Mouse (Mus musculus): ENCODE measurements around the gene Ankrd37. TPM values are rescaled to one million over a fixed set of nuclear protein-coding genes. Genes with fewer than 3 reads are reported as not detected.

Gene Ankrd37
- polyA plus RNA-seq, 1 experiment from 2014 or later: 5.7 TPM

DNA sequence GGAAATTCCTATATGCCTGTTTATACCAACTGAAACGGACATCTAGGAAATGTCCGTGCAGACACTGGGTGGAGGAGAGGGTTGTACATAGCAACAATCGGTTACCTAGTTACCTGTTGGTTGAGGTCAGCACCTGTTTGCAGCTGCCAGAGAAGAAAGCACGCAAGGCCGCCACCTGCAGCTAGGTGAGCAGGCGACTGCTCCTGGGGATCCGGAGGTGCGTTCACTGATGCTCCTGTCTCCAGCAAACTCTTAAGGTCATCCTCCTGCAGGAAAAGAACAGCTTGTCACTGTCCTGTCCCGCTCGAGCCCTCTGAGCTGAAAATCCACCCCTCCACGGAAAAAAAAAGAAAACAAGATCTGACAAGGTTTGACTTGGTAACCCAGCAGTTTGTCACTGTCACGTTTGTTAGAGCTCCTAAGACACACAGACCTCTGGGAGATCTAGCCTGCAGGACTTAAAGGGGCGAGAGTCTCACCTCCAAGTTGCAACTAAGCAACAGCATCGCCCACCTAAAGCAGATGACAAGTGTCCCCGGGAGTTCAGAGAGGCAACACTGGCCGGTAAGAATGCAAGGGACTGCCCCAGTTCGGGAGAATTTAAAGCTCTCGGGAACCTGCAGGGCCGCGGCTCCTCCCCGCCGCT is 6.2 kb downstream of the Ankrd37 start, which contains the start of gene Lrp2bp:
Gene Lrp2bp, plus strand, starts transcription at position 166 of the 646 bp plus-strand sequence.
- 5% methylated on average over 22 of the region's 22 CpGs for WGBS (ENCODE audit: insufficient replicate concordance)
- H3K9ac ChIP-seq: peak within 1 kb of the TSS; percentile 71
- peak within 1 kb of the TSS; percentile 92 for H3K4me2 ChIP-seq
- peak within 1 kb of the TSS; percentile 69 for H3K4me3 ChIP-seq (replicated peaks)
- H3K36me3 ChIP-seq (replicated peaks): peaks cover 24% of the 10 kb centered on the region
- peaks cover 14% of the 10 kb centered on the region for H3K4me1 ChIP-seq (replicated peaks)
- H3K27me3 ChIP-seq: no peaks in the 10 kb centered on the region
- ATAC-seq (ENCODE audit: insufficient read depth): no peak
- no peaks in the 10 kb centered on the region for H3K9me3 ChIP-seq (replicated peaks)
- peak within 1 kb of the TSS; percentile 86 for H3K27ac ChIP-seq (replicated peaks)

DNA sequence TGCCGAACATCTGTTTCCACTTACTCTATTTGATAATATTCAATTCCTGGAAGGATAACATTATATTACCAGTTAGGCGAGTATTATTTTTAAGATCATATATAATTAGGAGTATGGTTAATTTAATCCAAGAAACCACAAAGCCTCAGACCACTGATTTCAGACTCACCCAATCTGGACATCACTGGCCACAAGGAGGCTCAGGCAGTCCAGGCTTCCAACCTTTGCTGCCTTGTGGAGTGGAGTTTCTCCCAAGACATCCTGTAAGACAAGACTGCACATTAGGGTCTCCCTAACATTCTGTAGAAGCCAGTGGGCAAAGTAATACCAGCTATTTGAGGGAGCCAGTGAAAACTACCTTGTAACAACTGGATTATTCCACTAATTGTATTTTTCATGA is 7.3 kb downstream of the Ankrd37 start:
- H3K4me3 ChIP-seq (replicated peaks): no peak overlapping the region
- 64% methylated on average over 2 of the region's 2 CpGs for WGBS (ENCODE audit: insufficient replicate concordance)
- H3K4me2 ChIP-seq: no peak overlapping the region; the same call in 1 of the 2 replicates
- no peak overlapping the region for H3K27ac ChIP-seq (replicated peaks)
- H3K9me3 ChIP-seq (replicated peaks): no peaks in the 10 kb centered on the region
- H3K9ac ChIP-seq: no peak overlapping the region
- H3K36me3 ChIP-seq (replicated peaks): peaks cover 30% of the 10 kb centered on the region
- H3K27me3 ChIP-seq: no peaks in the 10 kb centered on the region
- no peak for ATAC-seq (ENCODE audit: insufficient read depth)
- peaks cover 14% of the 10 kb centered on the region for H3K4me1 ChIP-seq (replicated peaks)

DNA sequence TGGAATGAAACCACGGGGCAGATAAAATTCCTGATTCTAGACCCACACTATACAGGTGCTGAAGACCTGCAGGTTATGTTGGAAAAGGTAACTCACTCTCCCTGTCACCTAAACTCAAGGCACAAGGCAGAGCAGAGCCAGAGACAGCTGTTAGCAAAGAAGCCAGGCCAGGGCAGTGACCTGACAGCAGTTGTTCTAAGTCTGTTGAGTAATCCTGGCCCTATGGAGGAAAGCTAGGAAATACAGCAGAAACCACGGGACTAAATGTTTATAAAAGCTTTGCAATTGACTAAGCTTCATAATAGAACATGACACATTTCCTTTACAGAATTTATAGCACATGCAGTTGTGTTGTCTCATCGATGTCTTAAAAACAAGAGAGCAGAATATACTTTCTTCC is 9.9 kb downstream of the Ankrd37 start:
- H3K27ac ChIP-seq (replicated peaks): no peak overlapping the region
- H3K27me3 ChIP-seq: no peaks in the 10 kb centered on the region
- H3K4me2 ChIP-seq: no peak overlapping the region
- peaks cover 13% of the 10 kb centered on the region for H3K4me1 ChIP-seq (replicated peaks)
- H3K4me3 ChIP-seq (replicated peaks): no peak overlapping the region
- no peak for ATAC-seq (ENCODE audit: insufficient read depth)
- H3K36me3 ChIP-seq (replicated peaks): peaks cover 30% of the 10 kb centered on the region
- no peaks in the 10 kb centered on the region for H3K9me3 ChIP-seq (replicated peaks)
- WGBS (ENCODE audit: insufficient replicate concordance): 79% methylated on average over 3 of the region's 3 CpGs
- no peak overlapping the region for H3K9ac ChIP-seq

DNA sequence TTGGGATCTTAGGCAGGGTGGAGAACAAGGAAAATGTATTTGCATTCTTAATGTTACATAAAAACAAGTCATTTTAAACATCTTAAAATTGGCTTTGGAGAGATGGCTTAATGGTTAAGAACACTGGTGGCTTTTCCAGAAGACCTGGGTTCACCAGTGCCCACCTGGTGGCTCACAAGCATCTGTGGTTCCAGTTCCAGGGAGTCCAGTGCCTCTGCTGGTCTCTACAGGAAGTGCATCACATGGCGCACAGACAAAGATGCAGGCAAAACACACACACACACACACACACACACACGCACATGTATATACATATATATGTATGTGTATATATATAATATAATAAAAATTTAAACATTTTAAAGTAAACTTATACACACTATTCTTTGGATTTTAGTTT is 11.4 kb downstream of the Ankrd37 start:
- H3K27me3 ChIP-seq: no peaks in the 10 kb centered on the region
- peaks cover 2% of the 10 kb centered on the region for H3K4me1 ChIP-seq (replicated peaks)
- no peak for ATAC-seq (ENCODE audit: insufficient read depth)
- no peak overlapping the region for H3K27ac ChIP-seq (replicated peaks)
- WGBS (ENCODE audit: insufficient replicate concordance): 85% methylated on average over 2 of the region's 2 CpGs
- no peak overlapping the region for H3K4me3 ChIP-seq (replicated peaks)
- no peak overlapping the region for H3K4me2 ChIP-seq
- H3K9ac ChIP-seq: no peak overlapping the region
- no peaks in the 10 kb centered on the region for H3K9me3 ChIP-seq (replicated peaks)
- H3K36me3 ChIP-seq (replicated peaks): peaks cover 35% of the 10 kb centered on the region

DNA sequence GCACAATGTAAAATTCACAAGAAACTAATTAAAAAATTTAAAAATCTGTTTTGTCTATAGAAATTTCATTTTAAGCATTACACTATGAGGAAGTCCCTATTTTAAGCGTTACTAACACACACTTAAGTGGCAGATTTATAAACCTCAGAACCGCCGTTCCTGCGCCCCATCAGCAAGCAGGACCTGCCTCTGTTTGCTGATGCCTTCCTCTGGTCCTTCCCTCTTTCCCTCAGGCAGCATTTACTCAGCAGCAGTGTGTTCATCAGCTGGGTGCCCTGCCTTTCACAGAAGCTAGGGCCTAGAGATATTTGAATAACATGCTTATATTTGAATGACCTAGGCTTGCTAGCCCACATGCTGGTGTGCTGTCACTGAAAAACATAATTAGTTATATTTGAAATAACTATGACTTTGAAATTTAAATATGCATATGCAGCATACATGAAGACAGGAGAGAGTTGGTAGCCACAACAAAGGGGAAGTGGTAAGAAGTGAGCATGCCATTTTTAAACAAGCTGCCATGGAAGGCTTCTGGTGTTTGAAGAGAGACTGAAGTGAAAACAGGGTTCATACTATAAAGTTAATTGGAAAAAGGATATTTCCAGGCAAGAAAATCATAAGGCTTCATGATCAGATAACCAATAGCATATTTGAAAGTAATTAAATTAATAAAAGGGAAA is 14.7 kb downstream of the Ankrd37 start:
- H3K4me2 ChIP-seq: no peak overlapping the region
- H3K36me3 ChIP-seq (replicated peaks): peaks cover 26% of the 10 kb centered on the region
- peaks cover 2% of the 10 kb centered on the region; the same call in 1 of the 2 replicates for H3K4me1 ChIP-seq (replicated peaks)
- WGBS (ENCODE audit: insufficient replicate concordance): 68% methylated on average over 4 of the region's 4 CpGs
- no peak overlapping the region for H3K4me3 ChIP-seq (replicated peaks)
- no peaks in the 10 kb centered on the region for H3K9me3 ChIP-seq (replicated peaks)
- H3K27me3 ChIP-seq: no peaks in the 10 kb centered on the region
- no peak overlapping the region for H3K9ac ChIP-seq
- ATAC-seq (ENCODE audit: insufficient read depth): no peak
- H3K27ac ChIP-seq (replicated peaks): no peak overlapping the region

DNA sequence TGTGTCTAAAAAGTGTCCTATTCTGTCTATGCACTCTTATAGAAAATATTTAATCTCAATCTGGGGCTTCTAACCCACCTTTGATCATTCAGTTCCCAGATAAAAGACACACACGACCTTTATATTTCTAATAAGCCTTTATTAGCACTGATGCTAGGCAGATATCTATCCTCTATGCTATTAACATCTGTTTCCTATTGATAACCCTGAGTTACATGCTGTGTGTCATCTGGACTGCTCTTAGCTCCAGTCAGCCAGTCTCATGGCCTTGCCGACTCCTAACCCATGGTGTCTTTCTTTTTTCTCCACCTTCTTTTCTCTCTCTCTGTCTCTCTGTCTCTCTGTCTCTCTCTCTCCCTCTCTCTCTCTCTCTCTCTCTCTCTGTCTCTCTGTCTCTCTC is 17.3 kb downstream of the Ankrd37 start:
- Histone ChIP-seq H3K9me3 (replicated peaks) (no peaks in the 10 kb centered on the region), H3K27me3 (no peaks in the 10 kb centered on the region), H3K4me3 (replicated peaks) (no peak overlapping the region), H3K27ac (replicated peaks) (no peak overlapping the region), H3K36me3 (replicated peaks) (peaks cover 26% of the 10 kb centered on the region), H3K9ac (no peak overlapping the region), H3K4me2 (no peak overlapping the region), H3K4me1 (replicated peaks) (peaks cover 2% of the 10 kb centered on the region; the same call in 1 of the 2 replicates)
- peak; percentile 75 for ATAC-seq (ENCODE audit: insufficient read depth)
- 24% methylated on average over 2 of the region's 2 CpGs for WGBS (ENCODE audit: insufficient replicate concordance)

DNA sequence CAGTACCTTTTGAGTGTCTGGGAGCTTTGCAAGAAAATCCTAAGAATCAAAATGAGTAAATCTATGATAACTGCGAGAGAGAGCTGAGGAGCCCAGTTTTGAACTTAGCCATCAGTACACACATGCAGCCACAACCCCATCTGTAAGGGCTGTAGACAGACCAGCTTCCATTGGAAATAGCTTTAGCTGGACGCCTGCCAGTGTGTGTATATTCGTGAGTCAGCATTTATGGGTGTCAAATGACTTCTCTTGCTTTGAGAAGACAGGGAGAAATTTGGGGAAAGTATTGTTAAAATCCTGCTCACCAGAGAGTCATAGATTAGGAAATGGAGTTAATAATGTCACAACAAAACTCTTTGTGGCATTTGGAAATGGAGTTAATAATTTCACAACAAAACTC is 18.8 kb downstream of the Ankrd37 start:
- H3K36me3 ChIP-seq (replicated peaks): peaks cover 41% of the 10 kb centered on the region
- H3K4me3 ChIP-seq (replicated peaks): no peak overlapping the region
- no peak overlapping the region for H3K9ac ChIP-seq
- no peaks in the 10 kb centered on the region for H3K27me3 ChIP-seq
- ATAC-seq (ENCODE audit: insufficient read depth): no peak
- 67% methylated on average over 3 of the region's 3 CpGs for WGBS (ENCODE audit: insufficient replicate concordance)
- no peak overlapping the region for H3K27ac ChIP-seq (replicated peaks)
- peaks cover 2% of the 10 kb centered on the region; the same call in 1 of the 2 replicates for H3K4me1 ChIP-seq (replicated peaks)
- H3K9me3 ChIP-seq (replicated peaks): no peaks in the 10 kb centered on the region
- H3K4me2 ChIP-seq: no peak overlapping the region

DNA sequence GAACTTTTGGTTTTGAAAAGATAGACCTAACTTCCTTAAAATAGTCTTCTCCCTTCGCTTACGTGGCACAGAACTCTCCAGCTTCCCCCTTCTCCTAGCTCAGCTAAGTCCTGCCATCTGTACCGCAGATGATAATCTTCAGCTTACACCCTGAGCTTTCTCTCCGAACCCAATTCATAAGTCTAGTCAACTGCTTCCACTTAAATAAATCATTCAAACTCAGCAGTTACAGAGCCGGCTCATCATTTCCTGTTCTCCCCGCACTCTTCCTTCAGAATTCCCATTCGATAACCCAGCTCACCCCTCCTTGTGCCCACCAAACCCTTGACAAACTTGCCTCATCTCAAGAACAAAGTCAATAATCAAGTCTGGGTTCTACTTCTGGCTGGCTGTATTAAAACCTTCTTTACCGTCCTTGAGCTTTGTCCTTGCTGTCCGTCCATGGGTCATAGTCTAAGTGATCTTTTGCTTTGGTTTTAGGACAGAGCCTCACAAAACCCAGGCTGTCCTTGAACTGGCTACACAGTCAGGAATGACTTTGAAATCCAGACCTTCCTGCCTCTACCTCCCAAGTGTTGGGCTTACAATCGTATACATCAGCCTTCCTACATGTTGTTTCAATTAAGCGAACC is 29.6 kb downstream of the Ankrd37 start:
- WGBS (ENCODE audit: insufficient replicate concordance): 34% methylated on average over 11 of the region's 11 CpGs
- Histone ChIP-seq H3K4me1 (replicated peaks) (peaks cover 16% of the 10 kb centered on the region), H3K36me3 (replicated peaks) (peaks cover 22% of the 10 kb centered on the region), H3K9me3 (replicated peaks) (no peaks in the 10 kb centered on the region), H3K4me3 (replicated peaks) (peak overlapping the region; percentile 76), H3K9ac (peak overlapping the region; percentile 66), H3K27ac (replicated peaks) (peak overlapping the region; percentile 61; the same call in 1 of the 2 replicates), H3K4me2 (peak overlapping the region; percentile 85), H3K27me3 (no peaks in the 10 kb centered on the region)
- ATAC-seq (ENCODE audit: insufficient read depth): peak; percentile 35

DNA sequence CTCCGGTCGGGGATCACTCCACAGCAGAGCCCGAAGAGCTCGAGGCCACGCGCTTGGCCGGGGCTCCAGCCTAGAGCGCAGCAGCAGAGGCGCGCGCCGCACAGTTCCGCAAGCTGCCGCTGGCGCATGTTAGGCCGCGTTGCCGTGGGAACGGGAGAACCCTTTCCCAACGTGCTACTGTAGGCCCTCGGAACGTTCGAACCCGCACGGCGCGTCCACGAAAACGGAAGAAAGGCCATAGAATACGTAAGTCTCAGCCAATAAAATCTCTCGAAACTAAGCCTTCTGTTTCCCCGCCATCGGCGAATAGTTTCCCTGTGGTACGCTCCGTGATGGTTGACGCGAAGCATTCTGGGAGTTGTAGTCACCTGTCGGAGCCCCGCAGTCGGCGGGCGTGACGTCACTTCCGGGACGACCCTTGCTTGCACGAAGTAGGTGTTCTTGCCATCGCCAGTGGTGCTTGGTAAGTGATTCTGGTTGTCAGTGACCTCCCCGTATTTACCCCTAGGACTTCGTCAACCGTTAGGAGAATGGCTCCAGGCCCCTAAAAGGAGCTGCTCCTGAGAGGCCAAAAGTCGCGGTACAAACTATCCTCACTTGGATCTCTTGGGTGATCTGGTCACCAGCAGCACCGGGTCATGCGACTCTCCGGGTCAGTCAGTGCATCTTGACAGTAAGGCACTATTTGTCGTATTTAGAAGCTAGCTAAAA is 30.2 kb downstream of the Ankrd37 start, which contains the start of the genes 1700029J07Rik and Ufsp2:
Gene 1700029J07Rik, minus strand, starts transcription at position 127 of the 711 bp plus-strand sequence.
Gene Ufsp2, plus strand, starts transcription at position 403 of the 711 bp plus-strand sequence.
- Histone ChIP-seq H3K9me3 (replicated peaks) (no peaks in the 10 kb centered on the region), H3K36me3 (replicated peaks) (peaks cover 19% of the 10 kb centered on the region), H3K4me2 (peak within 1 kb of the TSS; percentile 85), H3K27me3 (no peaks in the 10 kb centered on the region), H3K4me3 (replicated peaks) (peak within 1 kb of the TSS; percentile 76), H3K4me1 (replicated peaks) (peaks cover 16% of the 10 kb centered on the region), H3K27ac (replicated peaks) (peak within 1 kb of the TSS; percentile 71), H3K9ac (peak within 1 kb of the TSS; percentile 66)
- under 1% methylated on average over 57 of the region's 57 CpGs for WGBS (ENCODE audit: insufficient replicate concordance)
- ATAC-seq (ENCODE audit: insufficient read depth): peak; percentile 96

DNA sequence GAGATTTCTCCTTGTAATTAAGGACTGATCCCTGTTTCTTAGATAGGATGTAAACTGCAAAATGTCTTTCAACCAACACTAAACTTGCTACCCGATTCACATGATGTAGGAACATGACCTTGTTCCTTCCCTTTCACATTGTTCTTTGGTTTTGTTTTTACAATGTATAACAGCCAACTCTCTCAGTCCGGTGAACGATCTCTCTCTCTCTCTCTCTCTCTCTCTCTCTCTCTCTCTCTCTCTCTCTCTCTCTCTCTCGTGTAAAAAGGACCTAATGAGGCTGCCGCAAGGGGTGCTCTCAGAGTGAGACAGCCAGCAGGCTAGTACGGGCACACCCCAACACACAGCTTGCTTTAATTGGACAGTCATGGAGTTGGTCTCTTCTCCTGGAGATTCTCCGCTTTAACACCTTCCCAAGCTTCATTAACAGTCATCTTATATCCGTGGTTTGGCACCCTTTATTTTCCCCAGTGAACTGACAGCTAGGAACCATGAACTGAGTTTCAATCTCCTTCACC is 31.5 kb downstream of the Ankrd37 start:
- WGBS (ENCODE audit: insufficient replicate concordance): 78% methylated on average over 8 of the region's 8 CpGs
- H3K27me3 ChIP-seq: no peaks in the 10 kb centered on the region
- H3K4me1 ChIP-seq (replicated peaks): peaks cover 16% of the 10 kb centered on the region
- H3K9ac ChIP-seq: 0 out of 2 replicates have a peak overlapping the region, but pooled peaks have one; percentile 66
- no peak overlapping the region for H3K27ac ChIP-seq (replicated peaks)
- no peaks in the 10 kb centered on the region for H3K9me3 ChIP-seq (replicated peaks)
- ATAC-seq (ENCODE audit: insufficient read depth): no peak
- peaks cover 12% of the 10 kb centered on the region for H3K36me3 ChIP-seq (replicated peaks)
- H3K4me3 ChIP-seq (replicated peaks): 0 out of 2 replicates have a peak overlapping the region, but pooled peaks have one; percentile 76
- peak overlapping the region; percentile 85; the same call in 1 of the 2 replicates for H3K4me2 ChIP-seq

All from liver, embryonic 15.5 days (tissue).